Mouse (Mus musculus) left cerebral cortex, adult 18-20 months (tissue): ENCODE measurements around the gene Btbd7. TPM values are rescaled to one million over a fixed set of nuclear protein-coding genes. Genes with fewer than 3 reads are reported as not detected.

ENCODE experiments used
- DNase-seq, 2 experiments: peaks; one replicate each; pipeline ENCODE4 v3.0.0; 2021 to 2022; ENCODE audit warnings: low spot score in 2 of 2, mixed read lengths in 1 of 2
- long read RNA-seq, 2 experiments: library from polyadenylated mRNA; stranded (forward); transcript quantifications; one replicate each; pipeline ENCODE4 v2.0.0; 2021
- total RNA-seq, 2 experiments: library from RNA; stranded (reverse); gene quantifications; 2 replicates each; pipeline ENCODE4 v1.2.3; 2021

The Btbd7 gene
- 10 to 100 TPM; 18.4 to 19.6 TPM for total RNA-seq
- long read RNA-seq, experiment 1, full-length matches to known transcripts = 2 of 10 reads
- long read RNA-seq, experiment 1, partial matches to known transcripts = 5 of 10 reads
- long read RNA-seq, experiment 1, other reads (novel, unspliced or antisense) = 3 of 10 reads
- long read RNA-seq, experiment 2, full-length matches to known transcripts = 2 of 6 reads
- long read RNA-seq, experiment 2, partial matches to known transcripts = 2 of 6 reads
- long read RNA-seq, experiment 2, other reads (novel, unspliced or antisense) = 2 of 6 reads

GRCm38 (mm10) chr12:102878031-102878823, at the start of gene Btbd7:
TSS of gene Btbd7 (minus strand) at chr12:102878471.
- peak; percentile 93 to 97 for DNase-seq

GRCm38 (mm10) chr12:102916073-102916472, 37.8 kb upstream of the Btbd7 start:
- DNase-seq = no peak

- no peak for DNase-seq
Observed at GRCm38 (mm10) chr12:102908191-102908590, 29.9 kb upstream of the Btbd7 start.

GRCm38 (mm10) chr12:102899091-102899490, 20.8 kb upstream of the Btbd7 start, which contains the start of gene Cox8c:
TSS of gene Cox8c (plus strand) at chr12:102899316.
- no peak for DNase-seq

- DNase-seq = no peak
Observed at GRCm38 (mm10) chr12:102888568-102888967, 10.3 kb upstream of the Btbd7 start.

- no peak for DNase-seq
Observed at GRCm38 (mm10) chr12:102887366-102887765, 9.1 kb upstream of the Btbd7 start.

GRCm38 (mm10) chr12:102885735-102886134, 7.5 kb upstream of the Btbd7 start:
- DNase-seq = peak; percentile 45 to 60

GRCm38 (mm10) chr12:102878901-102879300, 630 bp upstream of the Btbd7 start:
- DNase-seq = no peak

- DNase-seq = peak; percentile 33 to 36
Observed at GRCm38 (mm10) chr12:102877301-102878030, 805 bp downstream of the Btbd7 start.

- no peak for DNase-seq
Observed at GRCm38 (mm10) chr12:102870527-102870926, 7.7 kb downstream of the Btbd7 start.

- DNase-seq = no peak
Observed at GRCm38 (mm10) chr12:102869802-102870201, 8.5 kb downstream of the Btbd7 start.

GRCm38 (mm10) chr12:102860806-102861205, 17.5 kb downstream of the Btbd7 start:
- no peak for DNase-seq

- DNase-seq = no peak
Observed at GRCm38 (mm10) chr12:102838271-102838670, 40.0 kb downstream of the Btbd7 start.

- DNase-seq = no peak
Observed at GRCm38 (mm10) chr12:102832746-102833300, 45.4 kb downstream of the Btbd7 start.

- DNase-seq = no peak
Observed at GRCm38 (mm10) chr12:102831888-102832287, 46.4 kb downstream of the Btbd7 start.

- DNase-seq = no peak
Observed at GRCm38 (mm10) chr12:102827119-102827518, 51.2 kb downstream of the Btbd7 start.

GRCm38 (mm10) chr12:102826399-102826798, 51.9 kb downstream of the Btbd7 start:
- no peak for DNase-seq

- no peak for DNase-seq
Observed at GRCm38 (mm10) chr12:102814858-102815257, 63.4 kb downstream of the Btbd7 start.

- no peak for DNase-seq
Observed at GRCm38 (mm10) chr12:102799528-102799927, 78.7 kb downstream of the Btbd7 start.

- no peak for DNase-seq
Observed at GRCm38 (mm10) chr12:102787927-102788326, 90.3 kb downstream of the Btbd7 start.

- DNase-seq = no peak
Observed at GRCm38 (mm10) chr12:102785593-102785985, 92.7 kb downstream of the Btbd7 start.
